Mouse (Mus musculus) granulocyte monocyte progenitor cell, adult 5-6 weeks (primary cell): ENCODE measurements at regions not wholly inside any gene's neighbourhood (a gene's known extent, or its start where the extent isn't known, plus 50 kb on each side); places are given as distances from the start of the nearest gene placed in this dataset.
A peak's percentile ranks its signal among the peaks of the same experiment; 100 is the strongest.

Experiments
- ATAC-seq: replicated peaks from 2 replicates; pipeline ENCODE4 v1.8.0; 2016; ENCODE audit warnings: mild to moderate bottlenecking, moderate TSS enrichment, inconsistent platforms; ENCODE audit not compliant: poor library complexity, severe bottlenecking

DNA sequence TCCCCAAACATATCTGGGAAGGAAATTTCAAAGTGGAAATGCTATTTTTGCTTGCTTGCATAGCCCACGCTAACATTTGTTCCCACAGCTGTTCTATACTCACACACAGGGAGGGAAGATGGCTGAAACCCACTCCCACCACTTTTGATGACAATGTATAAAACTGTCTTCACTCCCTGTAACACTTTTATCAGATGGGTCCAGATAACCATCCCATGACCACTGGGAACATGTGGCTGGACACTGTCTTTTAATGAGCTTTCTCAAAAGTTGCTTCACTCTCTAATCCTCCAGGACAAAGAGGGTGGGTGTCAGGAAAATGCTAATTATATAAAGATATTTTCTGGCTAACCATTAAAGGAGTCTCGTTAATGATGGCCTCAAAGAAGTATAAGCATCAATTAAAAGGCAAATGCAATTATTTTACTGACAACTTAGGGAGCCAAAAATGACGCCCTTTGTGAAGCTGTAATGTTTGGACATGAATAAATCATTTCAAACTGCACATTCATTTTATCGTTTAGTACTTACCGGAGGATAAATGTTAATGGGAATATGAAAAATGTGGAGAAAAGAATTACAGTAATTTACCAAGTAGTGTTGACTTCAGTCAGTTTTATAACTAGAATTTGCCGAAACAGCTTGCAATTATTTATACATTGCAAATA, 210.8 kb upstream of the Slc39a10 start:
- ATAC-seq = no peak

DNA sequence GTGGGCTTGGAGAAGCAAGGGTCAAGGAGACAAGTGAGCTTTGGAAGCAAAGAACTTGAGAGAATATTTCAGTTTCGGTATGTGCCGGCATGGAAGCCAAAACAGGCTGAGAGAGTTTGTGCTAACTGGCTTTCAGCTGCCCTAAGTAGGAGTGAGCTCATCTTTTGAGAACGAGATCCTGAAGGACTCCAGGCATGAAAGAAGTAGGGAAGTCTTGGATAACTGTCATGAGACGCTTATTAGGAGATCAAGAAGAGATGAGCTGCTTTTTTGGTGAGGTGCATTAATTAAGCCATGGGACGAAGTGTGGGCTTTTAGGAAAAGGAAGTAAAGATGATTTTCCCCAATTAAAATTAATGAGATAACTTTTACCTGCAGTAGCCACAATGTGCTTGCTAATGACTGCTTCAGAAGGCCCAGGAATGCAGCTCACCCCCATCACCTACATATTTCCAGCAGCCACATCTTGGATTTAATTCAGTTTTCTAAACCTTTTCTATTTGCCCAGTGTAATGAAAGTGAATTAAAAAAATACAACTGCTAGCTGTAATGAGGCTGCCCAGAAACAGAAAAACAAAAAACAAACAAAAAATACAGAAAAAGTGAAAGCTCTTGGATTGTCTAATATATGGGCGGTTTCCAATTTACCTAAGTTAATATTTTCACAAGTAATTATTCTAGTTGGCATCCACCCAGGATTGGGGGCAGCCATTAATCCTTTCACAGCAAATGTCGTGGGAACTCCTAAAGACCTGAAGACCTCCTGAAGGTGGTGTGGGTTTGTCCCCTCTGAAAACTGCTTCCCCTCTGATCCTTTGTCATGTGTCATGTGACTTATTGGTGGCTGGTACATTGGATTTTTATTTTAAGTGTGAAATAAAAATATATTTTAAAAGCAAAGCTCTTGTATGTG, 204.7 kb upstream of the Slc39a10 start:
- no peak for ATAC-seq

- ATAC-seq = no peak
Measured at GRCm38 (mm10) chr1:47094498-47094897, 201.8 kb upstream of the Slc39a10 start.

- ATAC-seq = no peak
Measured at GRCm38 (mm10) chr1:47093289-47093947, 200.8 kb upstream of the Slc39a10 start.

- no peak for ATAC-seq
Measured at GRCm38 (mm10) chr1:47076423-47076822, 183.8 kb upstream of the Slc39a10 start.

- ATAC-seq = no peak
Measured at GRCm38 (mm10) chr1:47058149-47058548, 165.5 kb upstream of the Slc39a10 start.

GRCm38 (mm10) chr1:47057344-47057743, 164.7 kb upstream of the Slc39a10 start:
- no peak for ATAC-seq

GRCm38 (mm10) chr1:47051109-47051508, 158.5 kb upstream of the Slc39a10 start:
- no peak for ATAC-seq

GRCm38 (mm10) chr1:47050492-47050891, 157.8 kb upstream of the Slc39a10 start:
- ATAC-seq = no peak

DNA sequence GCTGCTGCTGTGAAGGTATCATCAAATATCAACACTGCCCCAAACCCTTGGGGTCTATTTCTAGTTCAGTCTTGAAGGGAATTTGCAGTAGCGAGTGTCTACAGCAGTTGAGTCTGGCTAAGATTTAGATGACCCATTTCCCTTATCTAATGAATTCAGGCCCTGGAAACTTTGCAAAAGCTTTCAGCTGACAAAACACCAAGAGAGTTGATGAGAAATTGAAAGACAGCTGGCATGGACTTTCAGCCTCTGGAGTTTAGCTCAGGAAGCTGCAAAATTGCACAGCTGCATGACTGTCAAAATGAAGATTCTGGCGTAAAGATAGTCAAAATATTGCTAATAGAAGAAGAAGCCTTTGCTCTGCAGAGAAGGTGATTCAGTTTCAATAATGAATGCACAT, 144.9 kb upstream of the Slc39a10 start:
- ATAC-seq = no peak

GRCm38 (mm10) chr1:47019356-47019755, 126.7 kb upstream of the Slc39a10 start:
- no peak for ATAC-seq

DNA sequence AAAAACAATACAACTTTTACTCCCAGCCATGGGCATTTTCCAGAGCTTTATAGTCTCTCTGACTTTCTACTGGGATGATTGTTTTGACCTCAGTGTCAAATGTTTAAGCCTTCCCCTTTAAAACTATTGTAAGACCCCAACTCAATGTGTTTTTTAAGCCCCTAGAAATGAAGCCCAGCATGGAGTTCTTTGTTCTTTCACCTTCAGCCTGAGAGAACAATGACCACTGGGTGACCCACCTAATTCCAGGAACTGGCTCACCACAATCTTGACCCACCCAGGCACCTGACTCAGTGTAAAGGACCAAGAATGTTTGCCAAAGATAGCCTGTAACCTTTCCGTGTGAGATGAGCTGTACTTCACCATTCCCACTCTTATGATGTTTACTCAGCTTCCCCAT, 121.9 kb upstream of the Slc39a10 start:
- no peak for ATAC-seq

- ATAC-seq = no peak
Measured at GRCm38 (mm10) chr1:47003746-47004145, 111.1 kb upstream of the Slc39a10 start.

- no peak for ATAC-seq
Measured at GRCm38 (mm10) chr1:46999337-46999736, 106.7 kb upstream of the Slc39a10 start.

- no peak for ATAC-seq
Measured at GRCm38 (mm10) chr1:46985978-46986377, 93.3 kb upstream of the Slc39a10 start.

DNA sequence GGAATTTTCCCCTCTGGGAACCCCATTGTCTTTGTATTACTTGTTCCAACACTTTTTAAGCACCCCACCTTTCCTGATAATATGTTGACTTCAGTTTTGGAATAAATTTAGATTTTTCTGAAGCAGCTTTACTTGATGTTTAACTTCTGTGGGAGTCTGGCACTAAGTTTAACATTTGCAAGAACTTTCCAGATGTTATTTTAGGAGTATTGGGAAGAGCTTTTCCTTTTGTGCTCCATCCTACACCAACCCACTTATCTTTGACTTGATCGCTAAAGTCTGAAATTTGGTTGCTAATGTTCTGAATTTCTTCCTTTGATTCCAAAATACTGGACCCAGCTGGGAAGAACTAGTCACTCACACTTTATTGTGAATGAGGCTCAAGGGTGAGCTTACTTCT, 90.4 kb upstream of the Slc39a10 start:
- no peak for ATAC-seq

DNA sequence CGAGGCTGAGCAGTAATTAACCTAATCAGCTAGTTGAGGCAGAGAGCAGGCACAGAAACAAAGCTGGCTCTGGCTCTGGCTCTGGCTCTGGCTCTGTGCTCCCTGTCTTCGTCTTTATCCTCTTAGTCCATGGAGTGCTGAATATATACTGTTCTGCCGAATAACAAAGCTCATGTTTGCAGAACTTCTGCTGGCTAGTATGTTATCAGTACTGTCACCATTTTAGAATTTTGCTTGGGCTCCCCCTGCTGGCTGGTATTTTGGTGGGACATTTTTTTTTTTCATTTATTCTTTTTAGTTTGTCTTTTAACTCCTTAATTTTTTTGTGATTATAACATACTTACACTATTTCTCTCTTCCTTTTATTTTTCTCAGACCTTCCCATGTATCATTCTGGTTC, 77.8 kb upstream of the Slc39a10 start:
- ATAC-seq = peak; percentile 66

GRCm38 (mm10) chr1:46968361-46968760, 75.7 kb upstream of the Slc39a10 start:
- no peak for ATAC-seq

DNA sequence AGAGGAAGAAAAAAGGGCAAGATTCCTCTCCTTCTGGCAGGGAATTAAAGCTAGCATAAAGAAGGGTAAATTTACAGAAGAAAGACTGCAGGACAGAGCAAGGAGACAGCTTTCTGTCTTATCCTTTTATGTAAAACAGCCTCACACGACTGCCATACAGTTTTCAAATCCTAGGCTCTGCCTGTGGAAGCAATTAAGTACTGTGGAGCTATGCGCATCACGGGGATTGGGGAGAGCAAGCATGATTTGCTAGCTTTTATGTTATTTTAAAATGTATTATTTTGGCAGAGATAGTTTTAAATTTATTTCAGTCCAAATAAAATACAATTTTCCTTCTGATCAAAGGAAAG, 74.2 kb upstream of the Slc39a10 start:
- ATAC-seq = no peak

- no peak for ATAC-seq
Measured at GRCm38 (mm10) chr1:46965996-46966916, 73.6 kb upstream of the Slc39a10 start.
